Mouse (Mus musculus): ENCODE results near the gene Xpot.

Xpot gene

DNA sequence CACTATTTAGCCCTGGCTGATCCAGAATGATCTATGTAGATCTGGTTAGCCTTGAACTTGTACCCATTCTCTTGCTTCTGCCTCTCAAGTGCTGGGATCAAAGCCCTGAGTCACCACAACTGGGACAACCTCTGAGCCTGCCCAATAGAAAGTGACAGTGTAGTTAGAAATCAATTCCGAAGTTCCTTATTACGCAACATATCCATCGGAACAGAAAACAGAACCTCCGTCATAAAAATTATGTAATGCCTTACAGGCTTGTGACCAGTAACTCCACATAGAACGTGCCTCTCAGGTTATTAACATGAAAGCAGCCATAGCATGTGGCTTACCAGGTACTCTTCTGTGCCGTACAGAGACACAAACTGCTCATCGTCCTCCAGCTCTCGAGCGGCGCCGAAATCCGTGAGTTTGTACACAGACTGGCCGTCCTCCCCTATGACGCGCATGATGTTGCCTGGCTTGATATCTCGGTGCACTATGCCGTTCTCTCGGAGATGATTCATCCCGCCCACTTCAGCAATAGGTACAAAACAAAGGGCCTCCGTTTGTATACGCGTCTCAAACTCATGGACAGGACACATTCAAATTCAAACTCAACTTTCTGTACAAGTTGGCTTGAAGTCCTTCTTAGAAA, 54.5 kb downstream of the Xpot start:
- DNase-seq, result no peak

DNA sequence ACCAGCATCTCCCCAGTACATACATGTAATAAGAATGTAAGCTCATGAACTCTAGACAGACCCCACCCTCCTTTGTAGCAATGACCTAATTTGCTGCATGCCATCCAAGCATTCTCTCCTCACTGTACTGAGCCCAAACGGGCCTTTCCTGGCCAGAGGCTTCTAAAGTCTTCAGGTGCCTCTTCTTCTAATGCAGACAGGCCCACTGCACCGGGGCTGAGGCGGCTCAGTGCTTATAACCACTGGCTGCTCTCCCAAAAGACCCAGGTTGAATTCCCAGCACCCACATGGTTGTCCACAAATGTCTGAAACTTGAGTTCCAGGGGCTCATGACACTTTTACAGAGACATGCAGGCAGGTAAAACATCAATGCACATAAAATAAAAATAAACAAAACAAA, 55.1 kb downstream of the Xpot start:
- no peak for DNase-seq

DNA sequence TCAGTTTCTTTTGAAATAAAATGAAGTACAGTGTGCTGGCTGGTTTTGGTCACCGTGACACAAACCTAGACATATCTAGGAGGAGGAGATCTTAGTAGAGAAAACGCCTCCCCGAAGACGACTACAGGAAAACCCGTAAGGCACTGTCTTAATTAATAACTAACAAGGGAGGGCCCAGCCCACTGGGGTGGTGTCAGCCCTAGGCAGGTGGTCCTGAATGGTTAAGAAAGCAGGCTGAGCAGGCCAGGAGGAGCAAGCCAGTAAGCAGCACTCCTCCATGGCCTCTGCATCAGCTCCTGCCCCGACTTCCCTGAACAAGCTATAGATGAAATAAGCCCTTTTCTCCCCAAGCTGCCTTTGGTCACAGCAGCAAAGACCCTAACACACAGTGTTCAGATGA, 56.3 kb downstream of the Xpot start:
- no peak for DNase-seq

- DNase-seq, result no peak
These were observed 57.0 kb downstream of the Xpot start for GRCm38 (mm10) chr10:121569001-121569589.

DNA sequence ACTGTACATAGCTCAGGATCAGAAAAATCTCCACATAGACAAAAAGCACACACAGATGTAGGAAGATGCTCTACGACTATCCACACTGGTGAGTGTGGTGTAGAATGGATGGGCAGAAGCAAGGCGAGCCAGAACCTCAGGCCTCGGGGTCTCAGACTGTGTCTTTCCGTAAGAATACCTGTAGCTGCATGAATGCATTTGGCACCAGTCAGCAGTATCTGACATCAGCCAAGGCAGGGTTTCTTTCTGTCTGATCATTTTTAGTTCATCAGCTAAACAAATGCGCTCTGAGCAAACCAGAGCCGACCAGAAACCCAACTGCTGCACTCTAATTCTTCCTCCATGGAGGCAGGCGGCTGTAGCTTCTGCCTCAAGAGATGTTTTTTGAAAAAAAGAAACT, 57.6 kb downstream of the Xpot start:
- DNase-seq, result no peak

GRCm38 (mm10) chr10:121568026-121568425, 58.1 kb downstream of the Xpot start:
- DNase-seq, result no peak

DNA sequence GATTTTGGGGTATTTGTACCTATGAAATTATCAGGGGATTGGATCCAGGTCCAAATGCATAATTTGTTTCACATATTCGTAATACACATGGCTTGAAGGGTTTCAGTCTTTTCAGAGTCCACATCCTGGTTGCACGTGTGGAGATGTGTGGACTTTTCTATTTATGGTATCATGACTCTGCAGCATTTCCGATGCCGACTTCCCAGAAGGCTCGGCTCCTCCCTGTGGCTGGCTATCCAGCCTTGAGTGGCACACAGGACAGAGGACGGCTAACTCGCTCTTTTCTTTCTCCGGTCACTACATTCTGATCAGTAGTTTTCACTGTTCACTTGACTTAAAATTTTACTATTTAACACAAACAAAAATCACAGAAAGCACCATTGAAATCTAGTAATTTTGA, 61.7 kb downstream of the Xpot start:
- DNase-seq, result no peak

DNA sequence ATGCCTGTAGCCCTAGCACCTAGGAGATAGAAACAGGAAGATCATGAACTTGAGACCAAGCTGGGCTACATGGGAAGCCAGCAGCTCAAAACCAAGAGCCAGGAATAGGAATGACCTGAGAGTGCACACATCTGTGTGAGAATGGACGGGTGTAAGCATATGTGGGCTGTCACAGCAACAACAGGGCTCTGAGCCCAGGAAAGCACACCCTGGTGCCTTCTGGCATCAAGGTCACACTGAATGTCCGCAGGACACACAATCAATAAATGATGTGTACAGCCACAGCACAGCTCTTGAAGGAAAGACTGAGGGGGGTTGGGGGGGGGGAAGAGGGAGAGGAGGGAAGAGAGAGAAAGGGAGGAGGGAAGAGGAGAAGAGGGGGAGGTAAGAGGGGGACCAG, 67.9 kb downstream of the Xpot start:
- DNase-seq, result no peak

DNA sequence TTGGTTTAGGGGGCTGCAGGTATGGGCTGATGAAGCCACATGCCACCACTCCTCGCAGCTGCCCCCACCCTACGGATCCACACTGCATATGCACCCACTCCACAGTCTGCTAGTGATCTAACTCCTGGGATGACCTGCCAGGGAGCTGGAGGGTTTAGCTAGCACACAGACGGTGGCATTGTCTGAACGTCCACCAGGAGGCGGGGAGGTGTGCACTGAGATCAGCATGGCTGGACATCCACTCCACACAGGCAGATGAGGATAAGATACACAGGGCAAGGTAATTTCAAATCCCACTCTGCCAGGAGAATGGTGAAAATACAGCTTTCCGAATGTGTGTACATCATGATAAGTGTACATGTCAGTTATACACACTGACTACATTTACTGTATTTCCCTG, 69.9 kb downstream of the Xpot start:
- DNase-seq, result no peak

- DNase-seq, result no peak
These were observed 75.8 kb downstream of the Xpot start for GRCm38 (mm10) chr10:121550334-121550733.

DNA sequence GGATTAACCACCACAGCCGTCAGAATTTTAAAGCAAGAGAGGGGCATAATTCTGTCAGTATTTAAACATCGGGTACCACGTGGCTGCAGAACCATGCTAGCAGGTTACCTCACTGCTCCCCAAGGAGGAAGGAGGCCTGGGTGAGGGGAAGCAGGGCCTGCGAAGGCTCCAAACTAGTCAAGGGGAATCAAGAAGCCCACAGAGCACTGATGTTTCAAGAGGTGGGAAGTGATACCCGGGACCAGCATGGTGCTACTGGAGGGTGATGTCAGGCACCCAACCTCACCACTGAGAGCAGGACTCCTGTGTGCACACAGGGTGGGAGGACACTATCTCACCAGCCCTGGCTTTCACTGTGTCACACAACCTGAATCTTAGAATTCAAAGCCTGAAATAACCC, 76.5 kb downstream of the Xpot start:
- DNase-seq, result no peak

GRCm38 (mm10) chr10:121547162-121547561, 79.0 kb downstream of the Xpot start:
- DNase-seq, result no peak

GRCm38 (mm10) chr10:121543577-121543976, 82.6 kb downstream of the Xpot start:
- DNase-seq, result no peak

GRCm38 (mm10) chr10:121542156-121542555, 84.0 kb downstream of the Xpot start:
- DNase-seq, result no peak
